Mouse (Mus musculus) ES-Bruce4 (cell line): ENCODE data around the gene Vps18.

Source experiments
- CTCF ChIP-seq: IDR thresholded peaks from one replicate; pipeline ENCODE4 v1.8.1; 2011; ENCODE audit warnings: low read depth, low read length
- POLR2A ChIP-seq: IDR thresholded peaks from one replicate; pipeline ENCODE4 v1.8.1; 2011; ENCODE audit warnings: low read length; ENCODE audit not compliant: insufficient read depth

DNA sequence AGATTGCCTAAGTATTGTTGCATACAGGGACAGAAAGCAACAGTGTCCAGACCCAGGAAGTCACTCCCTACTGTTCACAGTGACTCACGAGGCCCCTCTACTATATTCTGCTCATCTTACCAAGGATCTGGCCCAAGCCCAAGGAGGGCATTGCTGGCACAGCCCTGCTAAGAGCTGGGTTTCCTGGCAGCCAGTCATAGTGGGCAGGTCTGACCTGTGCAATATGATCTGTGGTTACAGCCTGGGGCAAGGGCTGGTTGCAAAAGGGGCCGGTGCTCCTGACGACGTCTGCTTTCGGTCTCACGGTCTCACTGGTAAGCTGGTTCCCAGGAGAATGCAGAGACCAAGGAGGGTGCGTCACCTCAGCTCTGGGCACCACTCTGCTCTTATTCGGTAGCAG, 25.6 kb upstream of the Vps18 start:
- TF ChIP-seq POLR2A: no peak
- TF ChIP-seq CTCF: no peak
